Mouse (Mus musculus): ENCODE measurements around the gene Gyg.

Gene Gyg

DNA sequence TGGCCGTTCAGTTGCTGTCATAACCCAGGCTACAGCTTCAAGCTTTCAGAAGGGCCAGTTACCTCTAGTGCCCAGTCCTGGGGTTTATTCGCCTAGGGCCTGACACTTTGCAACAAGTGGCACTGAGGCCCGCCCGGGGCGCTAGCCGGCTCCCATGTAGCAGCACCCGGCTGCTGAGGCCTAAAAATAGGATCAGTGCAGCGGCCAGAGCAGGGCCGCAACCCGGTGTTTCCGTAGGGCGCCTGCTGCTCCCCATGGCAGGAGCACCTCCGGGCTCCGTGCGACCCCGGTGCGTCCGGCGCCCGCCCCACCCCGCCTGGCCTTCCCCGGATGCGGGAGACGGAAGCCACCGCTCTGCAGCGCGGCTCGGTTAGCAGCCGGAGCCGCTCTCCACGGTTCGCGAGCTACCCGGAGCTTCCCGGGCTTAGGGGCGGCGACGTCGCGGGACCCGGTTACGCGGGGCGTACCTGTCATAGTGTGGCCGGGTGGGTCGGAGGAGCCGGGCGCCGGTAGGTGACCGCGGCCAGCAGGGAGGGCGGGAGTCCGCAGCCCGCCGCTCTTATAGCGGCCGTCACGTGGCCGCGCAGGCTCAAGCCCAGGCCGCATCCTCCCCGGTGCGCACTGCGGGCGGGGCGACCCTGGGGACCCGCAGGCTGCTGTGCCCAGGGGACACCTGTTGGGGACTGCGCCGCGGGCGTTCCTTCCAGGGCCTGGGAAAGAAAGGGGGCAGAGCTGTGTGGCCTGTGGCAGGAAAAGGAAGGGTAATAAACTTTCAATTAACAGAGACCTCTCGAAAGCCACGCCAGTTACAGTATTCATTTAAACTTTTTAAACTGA, at the start of gene Gyg:
Gyg (minus strand) TSS at position 787 of the 837 bp plus-strand sequence.
- DNase-seq (ENCODE audit: low spot score): no peak

DNA sequence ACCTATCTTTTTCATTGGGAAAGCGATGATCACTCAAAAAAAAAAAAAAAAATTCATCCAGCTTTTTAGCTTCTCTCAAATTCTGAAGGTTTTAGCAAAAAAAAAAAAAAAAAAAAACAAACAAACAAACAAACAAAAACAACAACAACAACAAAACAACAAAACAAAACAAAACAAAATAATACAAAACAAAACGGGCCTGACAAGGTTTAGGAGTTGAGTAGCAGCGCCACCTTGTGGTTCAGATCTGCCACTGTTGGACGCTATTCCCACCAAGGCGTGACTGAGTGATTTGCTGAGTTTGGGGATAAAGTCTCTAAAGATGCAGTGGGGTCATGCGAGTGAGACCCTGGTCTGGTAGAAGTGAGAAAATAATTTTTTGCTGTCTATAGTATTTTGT, 43.8 kb upstream of the Gyg start:
- DNase-seq (ENCODE audit: low spot score): no peak

DNA sequence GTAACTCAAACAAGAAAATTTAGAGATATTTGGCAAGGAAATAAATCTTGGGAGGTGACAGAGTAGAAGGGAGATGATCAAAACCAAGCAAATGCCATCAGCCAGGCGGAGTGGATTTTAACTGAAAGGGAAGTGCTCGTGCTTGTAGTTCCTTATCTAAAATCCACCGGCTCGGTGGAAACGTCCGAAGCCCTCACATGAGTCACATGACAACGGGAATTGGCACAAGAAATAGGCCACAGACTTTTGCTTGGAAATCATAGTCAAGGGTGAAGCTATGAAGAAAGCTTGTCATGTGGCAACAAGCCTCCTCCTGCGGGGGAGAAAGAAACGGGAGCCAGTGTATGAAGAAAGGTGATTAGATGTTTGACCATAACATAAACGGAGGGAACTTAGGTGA, 42.8 kb upstream of the Gyg start:
- no peak for DNase-seq (ENCODE audit: low spot score)

DNA sequence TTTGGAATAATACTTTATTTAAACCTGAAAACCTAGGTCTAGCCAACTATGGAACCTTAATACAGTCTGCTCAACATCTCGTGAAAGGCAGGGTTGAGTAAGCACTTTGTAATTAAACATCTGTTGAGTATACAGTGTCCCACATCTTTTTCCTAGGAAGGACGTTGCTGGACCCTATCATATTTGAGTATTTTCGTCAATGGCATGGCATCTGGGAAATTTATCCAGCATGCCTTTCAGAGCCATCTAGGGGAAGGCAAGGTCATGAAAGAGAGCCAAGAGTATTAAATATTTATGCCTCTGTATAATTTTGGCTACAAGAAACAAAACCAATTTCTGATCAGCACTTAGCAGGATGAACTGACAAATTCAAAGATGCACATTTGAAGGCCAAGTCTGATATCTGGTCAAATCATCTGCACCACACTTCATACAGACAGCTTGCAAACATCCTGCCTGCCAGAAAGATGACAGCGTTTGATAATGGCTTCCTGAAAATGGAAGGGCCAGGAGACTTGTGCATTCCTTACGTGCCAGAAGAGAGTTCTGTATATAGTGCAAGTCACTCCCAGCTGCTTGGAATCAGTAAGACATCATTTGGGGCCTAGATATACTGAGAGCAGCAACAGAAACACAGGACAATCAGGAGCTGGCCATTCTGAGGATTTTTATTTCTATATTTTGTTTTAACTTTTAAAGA, 34.0 kb upstream of the Gyg start:
- no peak for DNase-seq (ENCODE audit: low spot score)

DNA sequence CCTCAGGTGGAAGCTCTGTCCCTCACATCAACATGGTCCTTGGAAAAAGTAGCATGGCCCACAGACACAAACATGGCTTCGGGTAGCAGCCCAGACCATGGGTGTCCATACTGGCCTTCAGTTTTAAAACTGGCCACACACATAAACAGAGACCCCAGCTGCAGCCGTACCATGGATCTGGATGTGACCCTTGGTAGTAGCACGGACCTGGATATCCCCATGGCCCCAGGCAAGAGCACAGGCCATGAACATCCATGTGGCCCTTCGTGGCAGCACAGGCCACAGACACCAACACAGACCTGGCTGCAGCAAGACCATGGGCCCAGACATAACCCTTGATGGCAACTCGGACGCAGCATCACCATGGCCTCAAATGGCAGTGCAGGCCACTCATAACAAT, 17.3 kb upstream of the Gyg start:
- DNase-seq (ENCODE audit: low spot score): no peak

DNA sequence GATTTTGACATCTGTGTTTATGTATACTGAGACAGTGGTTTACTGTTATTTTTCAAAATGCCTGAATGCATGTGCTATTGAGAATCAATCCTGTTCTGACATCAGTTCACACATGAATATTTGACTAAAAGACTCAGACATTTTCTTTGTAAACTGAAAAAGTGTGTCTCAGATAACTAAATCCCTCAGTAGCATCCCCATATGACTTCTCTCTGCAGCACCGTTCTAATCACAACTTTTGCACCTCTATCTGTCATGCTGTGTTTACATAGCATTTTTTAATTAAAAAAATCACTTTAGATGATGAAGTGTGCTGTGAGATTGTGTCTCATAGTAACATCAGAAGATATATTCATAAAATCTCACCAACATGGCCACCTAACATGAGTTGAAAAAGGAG, 12.4 kb upstream of the Gyg start:
- no peak for DNase-seq (ENCODE audit: low spot score)

DNA sequence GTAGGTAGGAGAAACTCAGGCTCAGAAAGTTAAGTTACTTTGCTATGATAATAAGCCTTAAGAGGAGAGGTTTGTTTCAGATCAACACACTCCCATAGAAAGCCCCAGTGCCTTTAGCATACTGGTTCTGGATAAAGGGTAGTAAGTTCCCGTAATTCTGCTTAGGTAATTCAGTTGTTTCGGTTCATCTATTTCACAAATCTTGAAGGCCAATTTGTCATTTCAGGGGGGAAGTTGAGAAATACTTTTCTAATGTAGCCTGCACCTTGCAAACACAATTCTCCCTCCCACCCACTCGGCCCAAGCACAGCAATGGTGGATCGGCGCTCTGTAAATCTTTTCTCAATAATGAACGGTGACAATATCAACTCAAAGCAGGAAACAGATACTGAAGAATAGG, 359 bp upstream of the Gyg start:
- DNase-seq (ENCODE audit: low spot score): no peak

DNA sequence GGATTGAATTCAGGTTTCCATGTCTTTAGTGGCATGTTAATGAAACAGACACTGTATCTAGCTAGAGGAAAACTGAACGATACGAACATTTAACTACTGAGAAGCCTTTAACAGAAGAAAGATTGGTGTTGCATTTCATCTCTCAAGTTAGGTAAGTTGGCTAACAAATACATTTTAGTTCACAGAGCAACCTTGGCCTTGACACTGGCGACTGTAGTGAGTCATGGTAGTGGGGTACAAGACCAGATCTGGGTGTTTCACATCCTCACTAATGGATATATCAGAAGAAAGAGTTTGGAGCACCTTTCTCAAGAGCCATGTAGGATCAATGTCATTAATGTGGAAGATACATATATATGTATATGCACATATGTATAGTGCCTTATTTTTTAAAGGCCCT, 3.5 kb downstream of the Gyg start:
- no peak for DNase-seq (ENCODE audit: low spot score)

DNA sequence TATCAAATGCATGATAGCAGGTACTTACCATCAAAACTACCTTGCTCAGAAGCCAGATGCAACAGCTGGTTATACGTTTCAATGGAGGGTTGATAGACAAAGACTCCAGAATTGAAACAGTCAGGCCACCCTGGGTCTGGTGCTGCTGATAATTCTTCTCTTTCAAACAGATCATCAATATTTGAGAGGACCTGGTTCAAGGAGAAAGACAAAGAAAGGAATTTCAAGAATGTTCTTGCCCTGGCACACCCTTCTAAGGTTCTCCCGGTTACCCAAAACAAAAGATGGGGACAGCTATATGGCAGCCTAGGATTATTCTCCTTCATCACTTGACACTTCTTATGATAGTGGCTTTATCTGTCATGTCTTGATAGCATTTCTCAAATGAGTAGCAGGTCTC, 4.6 kb downstream of the Gyg start:
- no peak for DNase-seq (ENCODE audit: low spot score)

DNA sequence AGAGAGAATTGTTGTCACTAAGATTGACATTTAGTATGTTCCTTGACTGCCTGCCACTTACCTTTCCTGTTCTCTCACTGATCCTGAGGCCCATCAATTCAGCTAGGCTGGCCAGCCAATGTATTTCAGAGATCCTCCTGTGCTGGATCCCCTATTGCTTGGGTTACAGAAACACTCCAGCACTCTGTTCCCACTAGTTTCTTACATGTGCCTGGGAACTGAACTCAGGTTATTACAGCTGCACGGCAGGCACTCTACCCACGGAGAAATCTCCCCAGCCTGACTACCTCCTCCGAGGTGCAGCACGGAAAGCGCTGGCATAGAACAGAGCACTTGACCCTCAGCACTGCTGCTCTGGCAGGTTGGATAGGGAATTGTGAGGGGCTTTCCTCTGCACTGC, 7.5 kb downstream of the Gyg start:
- no peak for DNase-seq (ENCODE audit: low spot score)

DNA sequence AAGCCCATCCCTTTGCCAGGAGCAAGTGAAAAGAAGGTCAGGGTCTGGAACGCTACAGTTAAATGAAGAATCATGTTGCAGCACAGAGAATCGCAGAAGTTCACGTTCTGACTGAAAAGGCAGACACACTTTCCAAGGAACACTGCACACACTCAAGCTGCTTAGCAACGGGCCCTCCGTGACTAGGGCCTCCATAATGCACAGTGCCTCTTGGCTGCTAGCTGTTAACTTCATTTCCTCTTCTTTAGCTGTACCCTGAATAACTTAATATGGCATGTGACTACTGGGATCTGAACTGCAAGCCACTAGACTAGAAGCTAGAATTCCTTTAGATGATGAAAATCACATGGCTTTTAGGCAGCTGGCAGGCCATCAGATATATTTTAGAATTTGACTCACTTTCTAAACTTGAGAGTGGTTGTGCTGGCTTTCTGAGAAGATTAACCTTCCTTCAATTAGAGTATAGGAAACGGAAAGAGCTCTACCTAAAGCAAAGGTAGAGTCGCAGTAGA, 8.2 kb downstream of the Gyg start:
- no peak for DNase-seq (ENCODE audit: low spot score)

DNA sequence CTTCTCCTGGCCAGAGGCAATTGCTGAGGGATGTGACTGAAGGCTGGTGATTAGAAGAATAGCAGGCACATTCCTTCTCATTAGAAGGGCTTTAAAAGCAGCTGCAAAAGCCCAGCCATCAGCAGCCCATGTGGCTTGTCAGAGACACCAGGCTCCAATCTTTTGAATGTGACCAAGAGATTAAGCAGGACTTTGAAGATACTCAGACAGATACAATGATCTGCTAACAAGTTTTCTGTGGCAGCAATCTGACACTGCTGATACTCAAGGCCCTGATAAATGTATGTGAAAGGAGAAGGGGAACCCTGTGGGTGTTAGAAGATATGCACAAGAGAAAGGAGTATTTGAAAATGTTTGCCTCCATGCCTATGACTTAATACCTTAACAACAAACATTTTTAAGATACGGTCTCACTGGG, 9.4 kb downstream of the Gyg start:
- DNase-seq (ENCODE audit: low spot score): no peak

DNA sequence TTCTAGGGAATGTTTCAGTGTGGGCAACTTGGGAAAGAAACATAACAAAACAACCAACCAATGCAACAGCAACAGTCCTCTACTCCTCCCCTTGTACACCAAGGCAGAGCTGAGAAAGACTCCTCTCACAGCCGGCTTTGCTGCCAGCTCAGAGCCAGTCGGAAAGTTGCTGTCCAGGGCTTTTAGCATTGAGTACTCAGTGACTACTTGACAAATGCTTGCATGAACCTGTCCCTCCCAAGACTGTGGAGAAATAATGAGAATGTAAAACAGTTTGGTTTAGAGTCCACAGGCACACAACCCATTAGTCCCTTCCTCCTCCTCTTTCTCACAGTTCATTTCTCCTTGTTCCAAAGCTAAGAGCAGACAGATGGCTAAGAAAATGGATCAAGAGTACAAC, 10.7 kb downstream of the Gyg start:
- DNase-seq (ENCODE audit: low spot score): no peak

DNA sequence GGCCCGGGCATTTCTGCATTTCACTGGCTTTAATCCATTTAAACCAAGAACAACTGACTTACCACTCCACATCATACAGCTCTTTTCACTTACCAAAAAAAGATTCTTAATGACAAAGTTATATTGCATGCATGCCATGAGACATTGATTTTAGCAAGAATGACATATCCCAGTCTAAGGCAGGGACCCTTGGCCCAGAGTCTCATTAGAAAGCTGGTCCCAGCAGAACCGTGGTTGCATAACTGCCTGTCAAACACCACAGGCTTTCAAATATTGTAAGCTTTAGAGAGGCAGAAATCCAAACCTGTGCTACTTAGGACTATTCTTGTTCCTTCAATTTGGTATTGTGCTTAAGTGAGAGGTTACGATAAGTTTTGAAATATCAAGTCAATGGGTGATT, 11.4 kb downstream of the Gyg start:
- no peak for DNase-seq (ENCODE audit: low spot score)

DNA sequence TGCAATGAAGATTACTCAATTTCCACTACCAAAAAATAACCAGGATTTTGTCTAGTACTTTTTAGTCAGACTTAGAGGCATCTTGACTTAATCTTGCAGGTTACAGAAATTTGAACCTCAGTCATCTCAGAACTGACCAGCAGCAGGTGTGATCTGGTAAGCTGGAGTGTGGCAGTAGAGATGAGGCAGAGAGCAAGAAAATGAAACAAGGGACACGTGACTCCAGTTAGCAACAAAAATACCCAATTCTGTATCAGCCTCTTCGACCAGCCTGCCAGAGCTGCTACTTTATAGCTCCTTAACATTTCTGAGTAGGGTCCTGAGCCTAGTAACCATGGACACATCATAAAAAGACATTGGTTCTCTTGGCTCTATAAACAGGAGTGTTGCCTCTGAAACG, 12.5 kb downstream of the Gyg start:
- DNase-seq (ENCODE audit: low spot score): no peak

DNA sequence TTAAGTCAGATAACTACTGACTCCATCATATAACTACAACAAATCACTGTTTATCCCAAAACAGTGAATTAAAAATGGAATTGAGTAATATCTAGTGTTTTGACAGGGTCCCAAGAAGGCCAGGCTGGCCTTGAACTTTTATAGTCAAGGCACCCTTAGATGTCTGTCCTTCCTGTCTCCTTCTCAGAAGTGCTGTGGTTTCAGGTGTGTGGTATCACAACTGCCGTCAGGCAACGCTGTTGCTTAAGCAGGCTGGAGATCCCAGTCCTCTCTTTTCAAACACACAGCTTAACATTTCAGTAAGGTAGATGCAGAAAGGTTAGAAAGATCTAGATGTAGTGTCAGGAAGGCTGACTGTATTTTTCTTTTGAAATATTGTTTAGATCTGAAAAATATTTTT, 13.0 kb downstream of the Gyg start:
- no peak for DNase-seq (ENCODE audit: low spot score)

DNA sequence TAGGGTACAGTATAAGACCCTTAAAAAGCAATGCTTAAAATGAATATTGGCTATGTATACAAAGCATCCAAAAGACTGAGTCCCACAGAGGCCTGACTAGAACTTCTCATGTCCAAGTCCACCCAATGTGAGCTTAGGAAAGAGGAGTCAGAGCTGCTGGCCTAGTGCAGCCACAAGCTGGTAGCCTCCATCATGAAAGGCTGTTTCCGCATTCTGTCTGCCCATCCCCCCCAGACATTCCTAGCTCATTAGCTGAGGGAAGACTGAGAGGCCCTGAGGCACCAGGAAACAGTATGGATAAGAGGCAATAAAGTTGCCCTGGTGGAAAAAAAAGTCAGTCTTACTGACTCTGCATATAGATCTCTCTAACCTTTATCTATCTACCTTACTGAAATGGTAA, 13.4 kb downstream of the Gyg start:
- DNase-seq (ENCODE audit: low spot score): no peak

DNA sequence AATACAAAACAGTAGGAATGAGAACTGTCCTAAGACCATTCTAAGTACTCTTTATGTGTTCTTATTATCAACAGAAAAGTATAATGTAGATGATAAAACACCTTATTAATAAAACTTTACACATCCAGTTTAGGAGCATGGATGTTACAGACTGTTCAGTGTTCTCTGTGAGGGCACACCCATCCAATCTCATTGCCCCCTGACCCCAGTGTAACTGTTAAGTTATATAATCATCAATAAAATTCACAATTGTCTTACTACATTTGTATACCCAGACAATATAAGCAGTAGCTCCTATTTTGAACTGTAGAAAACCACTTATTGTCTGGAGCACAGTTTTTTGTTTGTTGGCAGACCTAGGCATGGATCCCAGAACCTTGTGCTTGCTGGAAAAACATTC, 13.9 kb downstream of the Gyg start:
- DNase-seq (ENCODE audit: low spot score): no peak

DNA sequence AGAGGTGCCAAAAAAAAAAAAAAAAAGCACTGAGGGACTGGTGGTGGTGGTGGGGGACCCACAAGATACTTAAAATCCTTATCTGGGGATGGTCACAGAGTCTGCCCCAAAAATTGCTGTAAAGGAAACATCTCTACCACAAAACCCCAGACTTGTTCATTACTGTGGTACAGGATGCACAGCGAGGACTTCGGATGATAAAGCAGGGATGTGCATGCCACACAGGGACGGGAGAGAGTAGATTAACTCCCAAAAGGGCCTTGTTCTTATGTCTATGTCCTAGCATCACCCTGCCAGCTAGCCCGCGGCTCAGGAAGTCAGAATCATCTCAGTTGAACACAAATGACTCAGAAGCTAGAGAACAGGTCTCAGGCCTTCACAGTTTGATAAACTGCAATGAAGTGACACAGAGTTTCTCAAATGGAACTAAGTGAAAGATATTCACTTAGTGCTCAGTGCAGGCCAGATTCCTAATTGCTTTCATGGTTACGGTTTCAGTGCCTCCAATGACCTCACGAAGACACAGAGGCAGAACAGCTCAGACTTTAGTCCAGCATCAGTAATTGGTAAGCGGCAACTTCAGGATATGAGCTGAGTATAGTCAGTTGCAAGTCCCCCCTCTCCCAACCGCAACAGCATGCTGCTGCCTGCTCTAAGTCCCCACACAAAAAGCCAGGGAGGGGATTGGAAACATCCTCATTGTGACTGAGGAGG, 18.1 kb downstream of the Gyg start:
- DNase-seq (ENCODE audit: low spot score): no peak

DNA sequence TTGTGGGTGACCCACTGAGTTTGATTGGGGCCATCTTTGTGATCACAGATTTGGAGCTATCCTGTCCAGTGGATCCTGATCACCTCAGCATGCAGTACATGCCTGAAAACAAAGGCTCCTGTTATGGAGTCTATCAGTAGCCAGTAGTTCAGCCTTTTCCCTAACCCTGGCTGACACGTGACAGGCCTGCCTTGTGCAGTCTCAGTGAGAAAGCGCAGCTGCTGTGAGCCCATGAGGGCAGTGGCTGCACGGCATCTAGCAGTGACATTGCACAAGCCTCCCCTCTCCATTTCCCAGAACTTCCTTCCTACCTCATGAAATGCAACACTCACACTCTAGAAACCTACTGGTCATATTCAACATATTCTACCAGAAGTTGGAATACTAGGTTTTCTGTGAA, 20.6 kb downstream of the Gyg start:
- DNase-seq (ENCODE audit: low spot score): no peak

DNA sequence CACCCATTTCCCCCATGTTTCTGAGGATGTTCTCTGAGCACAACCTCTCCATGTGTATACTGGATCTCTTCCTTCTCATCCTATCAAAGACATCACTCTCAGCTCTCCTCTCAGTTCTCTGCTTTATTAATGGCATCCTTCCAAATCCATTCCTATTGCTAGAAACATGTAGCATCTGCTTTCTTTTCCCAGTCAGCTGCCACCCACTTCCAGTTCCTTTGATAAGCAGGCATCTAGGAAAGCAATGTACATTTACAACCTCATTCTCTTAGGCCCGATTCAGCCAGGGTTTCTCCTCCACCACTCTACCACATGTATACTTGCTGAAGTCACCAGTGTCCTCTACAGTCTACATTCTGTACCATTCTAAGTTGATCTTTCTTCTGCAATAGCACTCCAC, 21.4 kb downstream of the Gyg start:
- DNase-seq (ENCODE audit: low spot score): no peak

DNA sequence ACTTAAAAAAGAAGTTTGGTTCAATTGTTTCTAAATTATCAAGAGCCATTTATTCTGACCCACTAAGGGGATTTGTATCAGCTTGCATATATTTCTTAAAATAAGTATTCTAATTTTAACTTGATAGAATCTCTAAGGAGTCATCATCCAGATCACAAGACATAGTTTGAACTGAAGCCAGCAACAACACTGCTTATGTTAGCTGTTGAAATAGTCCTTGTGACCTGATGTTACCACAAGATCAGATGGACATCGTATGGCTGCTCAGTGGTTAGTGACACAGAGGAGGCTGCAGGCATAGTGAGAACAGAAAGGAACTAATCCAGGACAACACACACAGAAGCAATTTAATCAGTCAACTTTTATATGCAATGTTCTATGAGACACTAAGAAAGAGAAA, 22.4 kb downstream of the Gyg start:
- no peak for DNase-seq (ENCODE audit: low spot score)

DNA sequence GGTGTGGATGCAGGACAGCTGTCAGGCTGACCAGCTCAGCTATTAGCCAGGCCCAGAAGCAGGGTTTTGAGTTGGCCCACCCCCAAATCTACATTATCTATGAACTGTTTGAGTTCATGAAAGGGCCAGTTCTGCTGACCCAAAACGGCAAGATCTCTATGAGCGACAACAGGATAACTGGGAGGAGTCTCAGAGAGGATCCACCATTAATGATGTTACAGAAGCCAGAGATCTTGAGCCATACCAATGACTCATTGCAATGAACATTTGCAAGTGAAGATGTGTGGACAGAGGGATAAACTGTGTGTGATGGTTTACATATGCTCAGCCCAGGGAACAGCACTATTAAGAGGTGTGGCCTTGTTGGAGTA, 23.8 kb downstream of the Gyg start:
- DNase-seq (ENCODE audit: low spot score): no peak

Data from urinary bladder, postnatal 10 days (tissue).